8 mouse cellular contexts compared by ENCODE assay signal in the genomic region with DNA sequence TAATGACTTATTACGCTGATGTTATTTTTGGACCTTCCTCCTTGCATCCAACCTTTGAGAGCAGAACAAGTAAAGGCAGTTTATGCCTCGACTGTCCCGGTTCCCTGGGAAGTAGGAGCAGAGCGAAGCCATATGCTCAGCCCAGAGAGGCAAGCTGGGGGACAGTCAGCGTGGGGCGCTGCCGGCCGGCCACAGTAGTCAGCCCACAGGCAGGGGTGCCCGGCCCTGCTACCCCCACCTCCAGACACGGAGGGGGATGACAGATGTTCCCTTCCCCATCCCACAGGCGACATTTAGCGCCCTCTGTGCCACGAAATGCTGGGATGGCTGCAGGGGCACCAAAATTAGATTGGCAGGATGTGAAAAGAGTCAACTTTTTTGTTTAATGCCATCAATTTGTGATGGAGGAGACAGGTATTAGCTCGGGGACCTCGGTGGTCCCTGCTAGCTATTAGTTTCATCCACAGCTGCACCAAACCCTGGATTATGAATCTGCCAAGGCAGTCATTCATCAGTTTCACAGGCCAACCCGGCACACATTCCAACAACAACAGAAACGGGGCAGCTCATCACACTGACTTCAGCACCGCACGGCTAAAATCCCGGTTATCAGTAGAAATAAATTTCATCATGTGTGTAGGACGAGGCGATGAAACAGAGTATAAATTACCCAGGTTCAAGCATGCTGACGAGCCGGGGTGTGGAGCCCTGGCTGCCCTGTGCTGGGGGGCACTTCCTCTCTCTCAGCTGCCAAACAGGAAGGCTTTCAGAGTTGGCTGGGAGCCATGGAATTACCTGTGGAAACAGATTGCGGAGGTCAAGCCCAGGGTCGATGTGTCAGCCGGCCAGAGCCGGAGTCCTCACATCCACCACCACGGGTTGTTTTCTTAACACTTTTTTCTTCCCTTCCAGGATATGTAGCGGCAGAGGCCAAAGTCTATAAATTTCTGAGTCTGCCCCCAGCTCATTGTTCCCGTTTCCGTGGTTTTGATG.
DNase-seq lines count a peak whose midpoint lies in the region; ATAC-seq lines count a peak whose summit lies in the region.

No protein-coding gene starts in this region.

- 70% methylated on average over 32 of the region's 32 CpGs for WGBS in midbrain, embryonic 11.5 days
- 61% methylated on average over 32 of the region's 32 CpGs for WGBS in midbrain, embryonic 16.5 days
- WGBS in limb, embryonic 11.5 days = 27% methylated on average over 32 of the region's 32 CpGs

- H3K27ac ChIP-seq in midbrain, embryonic 11.5 days (ENCODE audit: low read depth, low read length) = no peak overlapping the region
- H3K27ac ChIP-seq in midbrain, embryonic 16.5 days (ENCODE audit: low read length) = no peak overlapping the region
- H3K27ac ChIP-seq in limb, embryonic 11.5 days (replicated peaks; ENCODE audit: low read depth, low read length) = no peak overlapping the region

- H3K4me2 ChIP-seq in midbrain, embryonic 11.5 days = no peak overlapping the region
- no peak overlapping the region for H3K4me2 ChIP-seq in midbrain, embryonic 16.5 days (ENCODE audit: low read length)
- H3K4me2 ChIP-seq in limb, embryonic 11.5 days (ENCODE audit: low read depth, severe bottlenecking) = no peak overlapping the region

- DNase-seq in midbrain, embryonic 11.5 days (ENCODE audit: low spot score, missing footprints) = peak; percentile 82
- DNase-seq in heart, postnatal 36 days = peak; percentile 27 to 33
- DNase-seq in limb, embryonic 11.5 days (ENCODE audit: low spot score) = peak; percentile 74
- peak; percentile 9 for DNase-seq in ovary, postnatal 14 days (ENCODE audit: low spot score)
- no peak for DNase-seq in c-Kit-positive CD71-positive TER-119-positive erythroid progenitor cells, embryonic 14.5 days (ENCODE audit: low spot score)
- DNase-seq in layer of hippocampus, adult 8-10 months (ENCODE audit: low spot score in 2 of 2) = no peak
- DNase-seq in retina, postnatal 1 day = no peak

- H3K36me3 ChIP-seq in midbrain, embryonic 11.5 days (ENCODE audit: control insufficient read depth, insufficient read depth, low read length) = no peaks in the 10 kb centered on the region
- no peaks in the 10 kb centered on the region for H3K36me3 ChIP-seq in midbrain, embryonic 16.5 days (ENCODE audit: control insufficient read depth, insufficient read depth, low read length)
- H3K36me3 ChIP-seq in limb, embryonic 11.5 days (ENCODE audit: control insufficient read depth, insufficient read depth, low read length) = no peaks in the 10 kb centered on the region

- H3K9ac ChIP-seq in midbrain, embryonic 11.5 days (ENCODE audit: low read length) = no peak overlapping the region
- no peak overlapping the region for H3K9ac ChIP-seq in midbrain, embryonic 16.5 days (ENCODE audit: low read depth, low read length)
- H3K9ac ChIP-seq in limb, embryonic 11.5 days (ENCODE audit: low read length) = no peak overlapping the region

- no peak for ATAC-seq in midbrain, embryonic 11.5 days (ENCODE audit: low FRiP score)
- ATAC-seq in midbrain, embryonic 16.5 days = no peak
- peak; percentile 57 for ATAC-seq in limb, embryonic 11.5 days (ENCODE audit: insufficient number of reproducible peaks, low FRiP score, low TSS enrichment, low read depth)

- H3K4me1 ChIP-seq in midbrain, embryonic 11.5 days (ENCODE audit: control insufficient read depth, insufficient read depth, low read length) = peaks cover 7% of the 10 kb centered on the region
- H3K4me1 ChIP-seq in midbrain, embryonic 16.5 days (ENCODE audit: control insufficient read depth, insufficient read depth, low read length) = peaks cover 11% of the 10 kb centered on the region
- peaks cover 17% of the 10 kb centered on the region for H3K4me1 ChIP-seq in limb, embryonic 11.5 days (ENCODE audit: control insufficient read depth, insufficient read depth, low read length)

- no peak overlapping the region for H3K4me3 ChIP-seq in midbrain, embryonic 11.5 days (ENCODE audit: low read depth, low read length)
- H3K4me3 ChIP-seq in midbrain, embryonic 16.5 days (ENCODE audit: low read depth, low read length) = no peak overlapping the region
- no peak overlapping the region for H3K4me3 ChIP-seq in limb, embryonic 11.5 days (ENCODE audit: low read depth, low read length)

- H3K9me3 ChIP-seq in midbrain, embryonic 11.5 days (ENCODE audit: control insufficient read depth, low read length) = no peaks in the 10 kb centered on the region
- no peaks in the 10 kb centered on the region for H3K9me3 ChIP-seq in midbrain, embryonic 16.5 days (replicated peaks; ENCODE audit: control insufficient read depth, low read length, poor library complexity, severe bottlenecking)
- no peaks in the 10 kb centered on the region for H3K9me3 ChIP-seq in limb, embryonic 11.5 days (ENCODE audit: control insufficient read depth, low read length)

- intact Hi-C loops in heart, postnatal 36 days (cut with DNase I) = no loop called here

- H3K27me3 ChIP-seq in midbrain, embryonic 11.5 days (ENCODE audit: control insufficient read depth, insufficient read depth, low read length) = peaks cover 29% of the 10 kb centered on the region
- H3K27me3 ChIP-seq in midbrain, embryonic 16.5 days (ENCODE audit: control insufficient read depth, insufficient read depth, low read depth, low read length) = peaks cover 10% of the 10 kb centered on the region
- no peaks in the 10 kb centered on the region for H3K27me3 ChIP-seq in limb, embryonic 11.5 days (ENCODE audit: control insufficient read depth, insufficient read depth, low read length)

Comparison
In these comparisons a context has a peak if more than half of its experiments do, and no peak if none do; other contexts are left out.
1. DNase-seq: peak in midbrain, embryonic 11.5 days (single experiment), heart, postnatal 36 days (2 of 2), limb, embryonic 11.5 days (single experiment) and ovary, postnatal 14 days (single experiment); none in c-Kit-positive CD71-positive TER-119-positive erythroid progenitor cells, embryonic 14.5 days (single experiment), layer of hippocampus, adult 8-10 months (0 of 2) and retina, postnatal 1 day (single experiment).